Mouse (Mus musculus) G1E (cell line): ENCODE measurements at regions not wholly inside any gene's neighbourhood (a gene's known extent, or its start where the extent isn't known, plus 50 kb on each side); places are given as distances from the start of the nearest gene placed in this dataset.

ENCODE experiments used
- CTCF ChIP-seq: IDR thresholded peaks from 2 replicates; pipeline ENCODE4 v1.5.1; 2012; ENCODE audit warnings: low read depth, low read length, inconsistent platforms, mixed read lengths
- GATA1 ChIP-seq: IDR thresholded peaks from 2 replicates; pipeline ENCODE4 v1.6.1; 2012; ENCODE audit warnings: borderline replicate concordance, low read length, inconsistent platforms, mixed read lengths
- GATA2 ChIP-seq: IDR thresholded peaks from 2 replicates; pipeline ENCODE4 v1.6.1; 2012; ENCODE audit warnings: low read depth, low read length, inconsistent platforms, borderline replicate concordance
- POLR2AphosphoS5 ChIP-seq: IDR thresholded peaks from 2 replicates; pipeline ENCODE4 v1.6.1; 2012; ENCODE audit warnings: low read depth, low read length, inconsistent platforms; ENCODE audit not compliant: insufficient replicate concordance
- TAL1 ChIP-seq: conservative IDR thresholded peaks from 2 replicates; pipeline ENCODE4 v1.6.1; 2012; ENCODE audit warnings: low read depth, low read length, inconsistent platforms, mixed read lengths

DNA sequence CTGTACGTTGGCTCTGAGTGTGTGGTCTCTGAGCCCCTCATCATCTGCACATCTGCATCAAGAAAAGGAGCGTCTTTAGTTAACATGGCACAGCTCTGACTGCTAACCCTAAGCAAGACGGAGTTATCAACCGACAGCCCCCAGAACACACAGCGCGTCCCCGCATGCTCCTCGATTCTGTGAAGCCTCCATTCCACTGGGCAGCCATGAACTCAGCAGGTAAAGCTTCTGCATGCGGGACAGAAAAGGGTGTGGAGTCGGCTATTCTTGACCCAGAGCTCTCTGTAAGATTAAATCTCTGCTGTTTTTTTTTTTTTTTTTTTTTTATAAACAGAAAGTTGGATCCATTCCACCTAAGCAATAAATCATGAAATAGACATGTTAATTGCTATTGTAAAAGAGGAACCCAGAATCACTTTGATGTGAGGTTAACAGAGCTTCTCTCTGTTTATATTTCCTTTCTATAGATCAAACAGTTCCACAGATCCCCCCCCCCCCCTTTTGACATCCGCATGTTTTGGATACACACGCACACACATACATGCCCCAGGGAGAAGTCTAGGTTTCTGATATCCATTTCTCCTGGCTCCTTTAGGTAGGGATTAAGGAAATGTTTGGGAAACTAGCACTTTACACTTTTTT, 328.9 kb downstream of the Mex3b start:
- TF ChIP-seq GATA1: no peak
- no peak for TF ChIP-seq CTCF
- no peak for TF ChIP-seq TAL1
- TF ChIP-seq POLR2AphosphoS5: no peak
- no peak for TF ChIP-seq GATA2
